8 mouse cellular contexts compared by ENCODE assay signal in genomic region chr17:46903876-46904490, GRCm38 (mm10). TPM values are rescaled to one million over a fixed set of nuclear protein-coding genes. Genes with fewer than 3 reads are reported as not detected.
A peak's percentile ranks its signal among the peaks of the same experiment; 100 is the strongest.
DNase-seq lines count a peak whose midpoint lies in the region; ATAC-seq lines count a peak whose summit lies in the region.

No protein-coding gene starts in this region.

- H3K4me3 ChIP-seq in hindbrain, embryonic 15.5 days, result no peak overlapping the region

- H3K27ac ChIP-seq in hindbrain, embryonic 15.5 days (replicated peaks), result no peak overlapping the region

- H3K9ac ChIP-seq in hindbrain, embryonic 15.5 days, result no peak overlapping the region

- H3K4me2 ChIP-seq in hindbrain, embryonic 15.5 days, result no peak overlapping the region

- no peaks in the 10 kb centered on the region for H3K9me3 ChIP-seq in hindbrain, embryonic 15.5 days

- no peaks in the 10 kb centered on the region for H3K36me3 ChIP-seq in hindbrain, embryonic 15.5 days

- WGBS in hindbrain, embryonic 15.5 days, result 24% methylated on average over 19 of the region's 19 CpGs

- no peaks in the 10 kb centered on the region for H3K4me1 ChIP-seq in hindbrain, embryonic 15.5 days (replicated peaks)

- no peaks in the 10 kb centered on the region for H3K27me3 ChIP-seq in hindbrain, embryonic 15.5 days

- ATAC-seq in hindbrain, embryonic 15.5 days (ENCODE audit: low FRiP score, low read depth), result peak; percentile 79; the same call in 1 of the 2 replicates
- ATAC-seq in megakaryocyte progenitor cell, adult 5-6 weeks (replicated peaks; ENCODE audit: poor library complexity), result peak; percentile 98

- DNase-seq in T-cell, adult 2 months (ENCODE audit: low spot score), result peak; percentile 64
- DNase-seq in cerebellum, postnatal 14 days, result peak; percentile 89 to 91
- peak; percentile 84 for DNase-seq in gastrocnemius, adult 18-20 months (ENCODE audit: low spot score)
- peak; percentile 80 to 82 for DNase-seq in left cerebral cortex, adult 18-20 months (ENCODE audit: low spot score in 2 of 2)
- peak; percentile 71 for DNase-seq in right cerebral cortex, postnatal 14 days
- DNase-seq in urinary bladder, postnatal 4 days (ENCODE audit: low spot score in 2 of 2), result peak; percentile 54 to 80

RNA-seq across cellular contexts. Expression of gene Prph2, which starts 6.3 kb away (rescaled TPM):
- not detected for total RNA-seq in gastrocnemius, adult 18-20 months (2021)
- 0.05 TPM in 1 of 2 replicates, not detected in the other for polyA plus RNA-seq in hindbrain, embryonic 15.5 days (2015; fragmentation: Nextera tagmentation; extraction: Ambion mirVana)
- total RNA-seq in left cerebral cortex, adult 18-20 months (2021), result not detected
- not detected in 2 replicates for total RNA-seq in megakaryocyte progenitor cell, adult 5-6 weeks (2015)
- not detected in 2 replicates for total RNA-seq in megakaryocyte progenitor cell, adult 5-6 weeks (2017)

RNA-seq across cellular contexts. Expression of gene Tbcc, which starts 13.5 kb away (rescaled TPM):
- 1 to 10 TPM; 7.1 to 7.4 TPM for total RNA-seq in gastrocnemius, adult 18-20 months (2021)
- polyA plus RNA-seq in hindbrain, embryonic 15.5 days (2015; fragmentation: Nextera tagmentation; extraction: Ambion mirVana), result 57.5 and 60.8 TPM in 2 replicates
- 10 to 100 TPM; 33.5 to 33.8 TPM for total RNA-seq in left cerebral cortex, adult 18-20 months (2021)
- total RNA-seq in megakaryocyte progenitor cell, adult 5-6 weeks (2015), result 11.3 and 12.5 TPM in 2 replicates
- total RNA-seq in megakaryocyte progenitor cell, adult 5-6 weeks (2017), result 12.5 and 12.8 TPM in 2 replicates

RNA-seq across cellular contexts. Expression of gene Bicral, which starts 45.7 kb away (rescaled TPM):
- total RNA-seq in gastrocnemius, adult 18-20 months (2021), result 10 to 100 TPM in 1 of 2 experiments, 1 to 10 TPM in 1; 9.3 to 13.7 TPM
- polyA plus RNA-seq in hindbrain, embryonic 15.5 days (2015; fragmentation: Nextera tagmentation; extraction: Ambion mirVana), result 7.7 and 10.3 TPM in 2 replicates
- total RNA-seq in left cerebral cortex, adult 18-20 months (2021), result 10 to 100 TPM; 53.2 to 58.9 TPM
- 20.9 and 26.1 TPM in 2 replicates for total RNA-seq in megakaryocyte progenitor cell, adult 5-6 weeks (2015)
- total RNA-seq in megakaryocyte progenitor cell, adult 5-6 weeks (2017), result 16.2 and 20.3 TPM in 2 replicates
